Comparison of ENCODE assay signal across 18 mouse cellular contexts in genomic region chr13:6602786-6603409, GRCm38 (mm10). TPM values are rescaled to one million over a fixed set of nuclear protein-coding genes. Genes with fewer than 3 reads are reported as not detected.
A peak's percentile ranks its signal among the peaks of the same experiment; 100 is the strongest.
DNase-seq lines count a peak whose midpoint lies in the region; TF ChIP-seq lines count a peak whose summit lies in the region.
"Had no signal": no experiment of that assay in that cellular context is flagged by ENCODE, and none has a peak within 500 bp of the region (broad histone marks: within the 10 kb centered on the region; RNA-seq: fewer than 3 reads in every experiment).

No protein-coding gene starts in this region.

- peak; percentile 43 for TF ChIP-seq CTCF in left cerebral cortex, adult 2 months (IDR thresholded peaks at IDR 0.05)
- TF ChIP-seq CTCF in CH12.LX (conservative IDR thresholded peaks at IDR 0.05 in 1 of 2, IDR thresholded peaks at IDR 0.05 in 1 of 2; ENCODE audit: low read depth in 2 of 2, low read length in 2 of 2), result peak in 1 of 2 experiments; percentile 21; a peak in 1 of 4 replicates

- 90% methylated on average over 10 of the region's 10 CpGs for WGBS in forebrain, embryonic 10.5 days

- H3K27ac ChIP-seq in left cerebral cortex, adult 2 months, result no peak overlapping the region
- no peak overlapping the region for H3K27ac ChIP-seq in CH12.LX (ENCODE audit: insufficient read depth, low read depth)
- no peak overlapping the region for H3K27ac ChIP-seq in forebrain, embryonic 10.5 days
- H3K27ac ChIP-seq: heart, embryonic 13.5 days; hindbrain, embryonic 13.5 days; limb, embryonic 12.5 days; lung, embryonic 15.5 days; neural tube, embryonic 15.5 days had no signal

- no peak overlapping the region for H3K4me3 ChIP-seq in left cerebral cortex, adult 2 months
- H3K4me3 ChIP-seq in CH12.LX (replicated peaks in 1 of 3; ENCODE audit: low read depth in 2 of 3, low read length in 2 of 3, poor library complexity in 1 of 3), result no peak overlapping the region
- H3K4me3 ChIP-seq in forebrain, embryonic 10.5 days, result no peak overlapping the region
- H3K4me3 ChIP-seq: heart, embryonic 13.5 days; hindbrain, embryonic 13.5 days; limb, embryonic 12.5 days; lung, embryonic 15.5 days; neural tube, embryonic 15.5 days had no signal

- H3K79me2 ChIP-seq in CH12.LX (replicated peaks; ENCODE audit: control insufficient read depth, extremely low read depth, insufficient read depth, poor library complexity, severe bottlenecking), result peaks cover 2% of the 10 kb centered on the region; the same call in 1 of the 2 replicates

- H3K27me3 ChIP-seq in CH12.LX (replicated peaks), result no peaks in the 10 kb centered on the region
- no peaks in the 10 kb centered on the region for H3K27me3 ChIP-seq in forebrain, embryonic 10.5 days (ENCODE audit: poor library complexity, severe bottlenecking)
- H3K27me3 ChIP-seq: heart, embryonic 13.5 days; hindbrain, embryonic 13.5 days; limb, embryonic 12.5 days; lung, embryonic 15.5 days; neural tube, embryonic 15.5 days had no signal

- H3K9ac ChIP-seq in CH12.LX (ENCODE audit: insufficient read depth, low read depth), result no peak overlapping the region
- H3K9ac ChIP-seq: forebrain, postnatal 0 days; heart, embryonic 13.5 days; hindbrain, embryonic 13.5 days; limb, embryonic 12.5 days; lung, embryonic 15.5 days; neural tube, embryonic 15.5 days had no signal

- TF ChIP-seq POLR2A in CH12.LX (IDR thresholded peaks at IDR 0.05; ENCODE audit: low read depth, low read length), result no peak

- TF ChIP-seq EP300 in CH12.LX (IDR thresholded peaks at IDR 0.05; ENCODE audit: low read length), result no peak

- in situ Hi-C loops in CH12.LX (cut with MboI; ENCODE audit: low pct_ligation_motif_present, low pct_unique_long_range_greater_than_20kb, low sequenced_read_pairs), result no loop called here

- TF ChIP-seq RAD21 in CH12.LX (IDR thresholded peaks at IDR 0.05; ENCODE audit: low read depth, low read length), result peak; percentile 6; the same call in 1 of the 2 replicates

- DNase-seq in heart, adult 11 months, result peak; percentile 76
- DNase-seq in heart, postnatal 25 days (ENCODE audit: low spot score), result no peak
- no peak for DNase-seq in left cerebral cortex, adult 2 months (ENCODE audit: extremely low spot score in 1 of 2, low spot score in 2 of 2)
- no peak for DNase-seq in left cerebral cortex, adult 11 months (ENCODE audit: low spot score)
- DNase-seq in CH12.LX (ENCODE audit: extremely low read depth) (no peak), R1 (ENCODE audit: low read depth, low spot score) (peak; percentile 42)
- no peak for DNase-seq in adrenal gland, adult (ENCODE audit: inconsistent age in 2 of 2, low spot score in 1 of 2)
- DNase-seq in forebrain, embryonic 10.5 days (ENCODE audit: extremely low spot score, low spot score), result no peak
- DNase-seq: cerebellum, adult 8-10 months; forebrain, postnatal 0 days; gastrocnemius, postnatal 14 days; kidney, adult 8-10 months; retina, postnatal 1 day had no signal

- no peak overlapping the region for H3K4me2 ChIP-seq in CH12.LX (ENCODE audit: insufficient read depth, low read depth, poor library complexity, severe bottlenecking)
- H3K4me2 ChIP-seq: heart, embryonic 13.5 days; hindbrain, embryonic 13.5 days; limb, embryonic 12.5 days; lung, embryonic 15.5 days; neural tube, embryonic 15.5 days had no signal

- H3K9me3 ChIP-seq in CH12.LX (replicated peaks; ENCODE audit: low read length), result no peaks in the 10 kb centered on the region
- no peaks in the 10 kb centered on the region for H3K9me3 ChIP-seq in forebrain, embryonic 10.5 days
- H3K9me3 ChIP-seq: heart, embryonic 13.5 days; hindbrain, embryonic 13.5 days; limb, embryonic 12.5 days; lung, embryonic 15.5 days; neural tube, embryonic 15.5 days had no signal

- dilution Hi-C loops in CH12.LX (cut with MboI; ENCODE audit: extremely low pct_ligation_motif_present, extremely low pct_unique_long_range_greater_than_20kb, low sequenced_read_pairs), result no loop called here

- H3K36me3 ChIP-seq in CH12.LX (replicated peaks in 1 of 2; ENCODE audit: control insufficient read depth in 1 of 2, insufficient read depth in 1 of 2, low read length in 1 of 2), result peaks cover 60 to 76% of the 10 kb centered on the region in 2 experiments
- H3K36me3 ChIP-seq in forebrain, embryonic 10.5 days (replicated peaks), result no peaks in the 10 kb centered on the region
- H3K36me3 ChIP-seq: limb, embryonic 12.5 days; lung, embryonic 15.5 days had no signal

- peaks cover 0 to 12% of the 10 kb centered on the region in 2 experiments; a peak in 1 of 4 replicates for H3K4me1 ChIP-seq in CH12.LX (ENCODE audit: control insufficient read depth in 1 of 2, insufficient read depth in 2 of 2)
- H3K4me1 ChIP-seq in forebrain, embryonic 10.5 days, result no peaks in the 10 kb centered on the region
- H3K4me1 ChIP-seq: hindbrain, embryonic 13.5 days; limb, embryonic 12.5 days; lung, embryonic 15.5 days; neural tube, embryonic 15.5 days had no signal

- intact Hi-C loops in heart, postnatal 25 days (cut with DNase I), result no loop called here
- intact Hi-C loops in left cerebral cortex, adult 2 months (cut with DNase I), result no loop called here

TF ChIP-seq in CH12.LX, 34 proteins besides CTCF, POLR2A, EP300 and RAD21:
- no peak for TF ChIP-seq USF2 (conservative IDR thresholded peaks at IDR 0.05; ENCODE audit: low read depth, low read length)
- TF ChIP-seq NELFE (IDR thresholded peaks at IDR 0.05; ENCODE audit: low read depth, low read length), result no peak
- no peak for TF ChIP-seq BHLHE40 (IDR thresholded peaks at IDR 0.05; ENCODE audit: low read depth, low read length)
- no peak for TF ChIP-seq JUND (conservative IDR thresholded peaks at IDR 0.05; ENCODE audit: low read depth, low read length)
- no peak for TF ChIP-seq PAX5 (IDR thresholded peaks at IDR 0.05; ENCODE audit: low read length)
- TF ChIP-seq MAFK (IDR thresholded peaks at IDR 0.05; ENCODE audit: insufficient replicate concordance, low read length), result no peak
- no peak for TF ChIP-seq ETS1 (conservative IDR thresholded peaks at IDR 0.05; ENCODE audit: low read depth, low read length)
- TF ChIP-seq UBTF (IDR thresholded peaks at IDR 0.05; ENCODE audit: low read depth, low read length), result no peak
- TF ChIP-seq NRF1 (IDR thresholded peaks at IDR 0.05; ENCODE audit: low read depth, low read length), result no peak
- TF ChIP-seq USF1 (IDR thresholded peaks at IDR 0.05; ENCODE audit: low read depth, low read length), result no peak
- TF ChIP-seq RCOR1 (conservative IDR thresholded peaks at IDR 0.05; ENCODE audit: low read depth, low read length), result no peak
- no peak for TF ChIP-seq MAZ (IDR thresholded peaks at IDR 0.05; ENCODE audit: low read depth, low read length)
- TF ChIP-seq HCFC1 (IDR thresholded peaks at IDR 0.05; ENCODE audit: low read depth, low read length), result no peak
- no peak for TF ChIP-seq E2F4 (IDR thresholded peaks at IDR 0.05; ENCODE audit: insufficient replicate concordance, low read depth, low read length)
- no peak for TF ChIP-seq POLR2AphosphoS2 (IDR thresholded peaks at IDR 0.05; ENCODE audit: low read depth, low read length)

RNA-seq across cellular contexts. Expression of gene Pfkp, which starts 45.7 kb away (rescaled TPM):
- 10 to 100 TPM; 64.5 to 69.1 TPM for total RNA-seq in heart, postnatal 25 days (2021)
- total RNA-seq in left cerebral cortex, adult 2 months (2021), result 100 to 1,000 TPM; 299 to 307 TPM
- total RNA-seq in CH12.LX (2012; rRNA removed), result 247 and 417 TPM in 2 replicates
- total RNA-seq in CH12.LX (2014; rRNA removed), result 204 and 211 TPM in 2 replicates
- polyA plus RNA-seq in CH12.LX (2012; ENCODE audit: insufficient read length, low read depth), result 239 and 265 TPM in 2 replicates
- 11.0 and 12.5 TPM in 2 replicates for polyA plus RNA-seq in forebrain, embryonic 10.5 days (2016; fragmentation: Nextera tagmentation; extraction: Ambion mirVana)

RNA-seq across cellular contexts. Expression of gene Pitrm1, which starts 54.9 kb away (rescaled TPM):
- total RNA-seq in heart, postnatal 25 days (2021), result 10 to 100 TPM; 54.6 to 59.6 TPM
- 10 to 100 TPM; 54.3 to 56.7 TPM for total RNA-seq in left cerebral cortex, adult 2 months (2021)
- 49.0 and 59.2 TPM in 2 replicates for total RNA-seq in CH12.LX (2012; rRNA removed)
- total RNA-seq in CH12.LX (2014; rRNA removed), result 61.3 and 62.3 TPM in 2 replicates
- polyA plus RNA-seq in CH12.LX (2012; ENCODE audit: insufficient read length, low read depth), result 71.6 and 78.0 TPM in 2 replicates
- 120 and 121 TPM in 2 replicates for polyA plus RNA-seq in forebrain, embryonic 10.5 days (2016; fragmentation: Nextera tagmentation; extraction: Ambion mirVana)

Comparison
In these comparisons a context has a peak if more than half of its experiments do, and no peak if none do; other contexts are left out.
1. DNase-seq: peak in heart, adult 11 months (single experiment) and R1 (single experiment); none in heart, postnatal 25 days (single experiment), left cerebral cortex, adult 2 months (0 of 2), left cerebral cortex, adult 11 months (single experiment), CH12.LX (single experiment), adrenal gland, adult (0 of 2) and forebrain, embryonic 10.5 days (single experiment).